Mouse (Mus musculus) embryo, embryonic 10 days (tissue): Measurements from ENCODE around the gene Bag1.
"Not testable (repeated sequence)": the region's sequence is repeated elsewhere in the genome, so short reads cannot be mapped to it uniquely, and the experiment has no call there.

Experiments used
- DNase-seq: peaks from one replicate; pipeline ENCODE4 v3.0.0-alpha.2; 2015; ENCODE audit warnings: low spot score

Bag1 gene

DNA sequence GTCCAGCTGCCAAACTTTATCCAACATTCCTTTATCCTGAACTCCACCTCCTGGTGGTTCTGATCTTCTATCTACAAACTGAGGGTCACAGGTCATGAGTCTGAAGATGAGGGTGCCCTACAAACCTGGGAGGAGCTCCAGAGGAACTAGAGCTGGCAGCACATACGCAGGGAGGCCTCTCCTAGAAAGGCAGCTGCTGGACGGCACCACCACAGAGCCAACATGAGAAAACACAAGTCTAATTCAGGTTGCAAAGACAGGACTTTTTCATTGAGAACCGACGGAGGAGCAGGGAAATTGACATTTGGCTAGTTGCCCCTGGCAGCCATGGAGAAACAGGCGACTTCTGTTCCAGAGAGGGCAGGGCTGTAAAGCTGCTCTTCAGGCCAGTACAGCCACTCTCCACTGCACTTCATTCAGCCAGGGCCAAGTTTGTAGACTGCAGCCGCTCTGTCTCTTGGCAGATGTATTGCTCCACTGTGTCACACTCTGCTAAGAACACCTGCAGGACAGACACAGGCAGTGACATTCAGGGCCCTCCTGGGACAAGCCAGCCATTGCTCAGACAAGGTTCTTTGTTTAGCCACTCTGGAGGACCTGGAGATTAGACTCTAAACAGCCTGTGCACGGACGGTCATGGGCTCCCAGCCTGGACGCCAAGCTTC lies 11.8 kb downstream of the Bag1 start:
- DNase-seq, result no peak

DNA sequence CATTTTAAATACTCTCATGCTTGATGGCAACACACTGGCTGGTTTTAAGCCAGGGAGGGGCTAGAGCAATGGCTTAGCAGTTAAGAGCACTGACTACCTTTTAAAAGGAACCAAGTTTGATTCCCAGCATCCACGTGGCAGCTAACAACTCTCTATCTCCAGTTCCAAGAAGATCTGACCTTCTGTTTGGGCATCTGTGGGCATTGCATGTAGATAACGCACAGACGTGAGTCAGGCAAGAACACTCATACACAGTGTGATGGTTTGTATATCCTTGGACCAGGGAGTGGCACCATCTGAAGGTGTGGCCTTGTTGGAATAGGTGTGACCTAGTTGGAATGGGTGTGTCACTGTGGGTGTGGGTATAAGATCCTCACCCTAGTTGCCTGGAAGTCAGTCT lies 13.7 kb downstream of the Bag1 start:
- DNase-seq, result not testable (repeated sequence)

DNA sequence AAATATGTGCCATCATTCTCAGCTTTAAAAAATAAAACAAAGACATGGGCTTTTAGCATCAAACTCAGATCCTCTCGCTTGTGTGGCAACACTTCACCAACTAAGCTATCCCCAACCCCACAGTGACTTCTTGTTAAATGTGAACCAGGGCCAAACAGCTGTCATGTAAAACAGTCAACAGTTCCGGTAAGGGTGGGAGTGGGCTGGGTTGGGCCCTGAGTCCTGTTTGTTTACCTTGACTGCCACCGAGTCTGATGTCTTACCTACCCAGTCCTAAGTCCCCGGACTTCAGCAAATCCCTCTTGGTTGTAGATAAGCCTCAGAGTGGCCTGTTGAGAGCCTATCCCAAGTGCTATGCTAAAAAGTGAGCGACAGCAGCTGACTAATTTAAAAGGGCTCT lies 14.4 kb downstream of the Bag1 start:
- DNase-seq, result no peak

DNA sequence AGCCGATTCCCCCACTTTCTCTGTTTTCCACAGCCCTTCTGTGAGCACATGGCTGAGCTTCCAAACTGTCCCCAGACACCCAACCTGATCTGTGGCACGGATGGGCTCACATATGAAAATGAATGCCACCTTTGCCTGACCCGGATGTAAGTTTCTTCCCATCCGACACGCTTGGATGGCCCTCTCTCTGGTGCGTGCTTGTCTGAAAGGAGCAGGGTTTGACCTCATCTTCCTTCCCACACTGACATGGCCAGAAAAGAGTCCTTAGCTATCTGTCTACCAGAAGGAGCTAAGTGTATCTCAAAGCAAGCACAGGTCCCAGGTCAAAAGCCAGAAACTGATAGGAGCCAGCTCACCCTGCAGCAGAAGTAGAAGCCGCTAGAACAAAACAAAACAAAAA lies 19.0 kb downstream of the Bag1 start:
- no peak for DNase-seq

DNA sequence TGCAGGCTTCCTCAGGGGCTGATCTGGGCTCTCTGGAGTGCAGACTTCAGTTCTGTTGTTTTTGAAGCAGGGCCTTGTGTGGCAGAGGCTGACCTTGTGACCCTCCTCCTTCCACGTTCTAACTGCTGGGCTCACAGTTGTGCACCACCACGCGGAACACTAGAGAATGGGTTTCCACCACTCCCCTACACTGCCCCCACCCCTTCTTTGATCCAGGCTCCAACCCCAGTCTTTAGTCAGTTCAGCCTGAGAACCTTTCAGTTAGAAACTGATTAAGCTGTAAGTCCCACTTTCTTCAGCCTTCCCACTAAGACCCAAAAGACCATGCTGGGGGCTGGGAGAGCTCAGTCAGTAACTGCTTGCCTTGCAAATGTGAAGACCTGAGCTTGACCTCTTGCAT lies 22.5 kb downstream of the Bag1 start:
- no peak for DNase-seq

DNA sequence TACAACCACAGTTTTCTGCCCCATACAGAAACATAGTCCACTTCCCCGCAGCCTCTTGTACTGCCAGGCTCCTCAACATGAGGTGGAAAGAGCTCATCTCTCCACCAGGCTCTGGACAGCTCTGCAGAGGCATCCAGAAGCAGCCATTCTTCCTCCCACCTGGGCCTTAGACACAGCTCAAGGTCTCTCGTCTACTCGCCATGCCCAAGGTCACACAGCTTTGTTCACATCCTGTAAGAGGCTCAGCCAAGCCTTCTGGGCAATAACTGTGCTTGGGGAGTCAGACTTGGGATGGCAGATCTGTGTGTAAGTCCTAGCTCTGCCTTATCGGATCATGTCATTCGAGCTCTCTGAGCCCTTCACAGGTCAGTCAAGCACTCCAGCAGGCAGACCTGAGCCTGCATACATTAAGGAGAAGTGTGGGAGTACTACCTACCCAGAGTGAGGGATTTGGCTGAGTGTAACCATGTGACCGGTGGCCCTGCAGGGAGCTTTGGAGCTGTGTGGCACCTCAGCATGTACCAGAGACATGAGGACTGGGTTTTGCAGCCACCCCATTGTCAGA lies 24.9 kb downstream of the Bag1 start:
- DNase-seq, result no peak

DNA sequence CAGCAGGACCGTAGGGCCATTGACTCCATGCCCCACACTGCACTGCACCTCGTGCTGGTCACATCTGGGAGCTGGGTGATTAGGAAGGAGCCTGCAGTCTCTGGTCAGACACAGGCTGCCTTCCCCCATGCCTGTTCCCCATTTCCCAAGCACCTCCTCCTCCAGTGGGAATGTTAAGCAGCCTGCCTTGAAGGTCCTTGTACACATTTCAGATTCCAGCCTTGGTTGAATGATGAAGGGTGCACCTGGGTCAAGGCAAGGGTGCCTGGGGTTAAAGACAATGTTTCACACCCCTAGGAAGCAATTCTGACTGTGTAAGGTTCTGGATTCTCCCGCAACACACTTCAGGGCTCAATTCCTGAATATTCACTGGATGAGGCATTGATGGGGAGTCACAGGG lies 26.8 kb downstream of the Bag1 start:
- DNase-seq, result no peak

DNA sequence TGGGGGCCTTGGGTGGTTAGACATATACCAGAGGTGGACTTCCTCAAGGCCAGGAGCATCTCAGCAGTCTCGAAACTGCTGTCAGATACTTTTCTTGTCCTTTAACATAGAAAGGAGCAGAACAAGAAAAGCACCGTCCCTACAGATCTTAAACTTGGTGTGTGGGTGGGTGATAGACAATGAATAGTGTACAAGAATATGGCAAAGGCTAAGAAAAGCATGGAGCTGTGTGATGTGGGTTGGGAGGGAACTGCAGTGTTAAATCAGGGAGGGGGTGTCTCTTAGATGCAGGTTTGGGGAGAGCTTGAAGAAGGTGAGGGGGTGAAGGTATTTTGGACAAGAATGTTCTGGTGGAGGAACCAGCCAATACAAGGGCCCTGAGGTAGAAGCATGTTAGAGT lies 27.5 kb downstream of the Bag1 start:
- DNase-seq, result no peak

DNA sequence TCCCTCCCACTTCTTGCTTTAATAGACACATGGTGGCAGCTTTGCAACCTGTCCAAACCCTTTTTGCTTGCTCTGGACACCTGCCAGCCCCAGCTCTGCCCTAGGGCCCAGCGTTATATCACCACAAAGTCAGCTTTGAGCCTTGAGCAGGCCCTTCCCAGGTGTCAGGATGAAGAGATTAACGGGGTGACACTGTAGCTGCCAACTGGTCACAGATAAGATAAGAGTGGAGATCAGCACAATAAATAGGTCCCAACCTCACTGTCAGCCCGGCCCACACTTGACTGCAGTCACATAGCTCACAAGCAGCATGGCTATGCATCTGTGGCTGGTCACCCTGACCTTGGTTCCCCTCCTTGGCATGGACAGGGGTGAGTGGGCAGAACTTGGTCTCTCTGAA lies 28.3 kb downstream of the Bag1 start, which contains the start of gene Spink4:
Gene Spink4 (plus strand): TSS at position 268 of the 400 bp plus-strand sequence.
- DNase-seq, result no peak

DNA sequence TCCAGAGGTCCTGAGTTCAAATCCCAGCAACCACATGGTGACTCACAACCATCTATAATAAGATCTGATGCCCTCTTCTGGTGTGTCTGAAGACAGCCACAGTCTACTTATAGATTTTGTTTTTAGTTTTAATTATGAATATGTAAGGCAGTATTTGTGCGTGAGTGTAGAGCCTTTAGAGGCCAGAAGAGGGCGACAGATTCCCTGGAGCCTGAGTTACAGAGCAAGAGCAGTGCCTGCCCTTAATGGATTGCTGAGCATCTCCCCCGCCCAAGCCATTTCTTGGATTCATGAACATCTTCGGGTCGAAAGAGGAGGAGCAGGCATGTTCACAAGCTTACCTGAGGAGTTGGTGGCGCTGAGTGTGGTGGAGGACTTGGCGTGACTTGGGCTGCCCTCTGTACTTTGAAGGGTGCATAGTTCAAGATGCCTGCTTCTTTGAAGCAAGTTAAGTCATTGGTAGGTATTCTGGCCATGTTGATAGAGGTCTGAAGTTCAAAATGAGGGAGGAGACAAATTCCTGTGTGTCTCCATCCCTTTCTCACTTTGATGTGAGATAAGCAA lies 31.4 kb downstream of the Bag1 start:
- DNase-seq, result no peak

DNA sequence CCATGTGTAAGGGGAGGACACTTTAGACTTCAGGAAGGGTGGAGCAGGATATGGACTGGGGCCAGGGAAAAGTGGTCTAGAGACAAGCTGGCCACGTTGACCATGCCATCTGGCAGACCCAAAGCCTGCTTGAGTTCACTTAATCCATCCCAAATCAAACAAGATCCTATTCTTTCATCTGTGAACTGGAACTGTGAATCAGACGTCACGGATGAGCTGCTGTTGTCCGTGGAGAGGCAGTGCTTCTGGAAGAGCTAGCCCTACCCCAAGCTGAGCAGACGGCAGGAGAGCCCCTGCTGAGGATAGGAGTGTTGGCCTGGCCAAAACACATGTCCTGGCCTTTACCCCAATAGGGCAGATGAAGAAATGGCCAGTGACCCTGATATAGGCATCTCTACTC lies 32.1 kb downstream of the Bag1 start:
- DNase-seq, result no peak

DNA sequence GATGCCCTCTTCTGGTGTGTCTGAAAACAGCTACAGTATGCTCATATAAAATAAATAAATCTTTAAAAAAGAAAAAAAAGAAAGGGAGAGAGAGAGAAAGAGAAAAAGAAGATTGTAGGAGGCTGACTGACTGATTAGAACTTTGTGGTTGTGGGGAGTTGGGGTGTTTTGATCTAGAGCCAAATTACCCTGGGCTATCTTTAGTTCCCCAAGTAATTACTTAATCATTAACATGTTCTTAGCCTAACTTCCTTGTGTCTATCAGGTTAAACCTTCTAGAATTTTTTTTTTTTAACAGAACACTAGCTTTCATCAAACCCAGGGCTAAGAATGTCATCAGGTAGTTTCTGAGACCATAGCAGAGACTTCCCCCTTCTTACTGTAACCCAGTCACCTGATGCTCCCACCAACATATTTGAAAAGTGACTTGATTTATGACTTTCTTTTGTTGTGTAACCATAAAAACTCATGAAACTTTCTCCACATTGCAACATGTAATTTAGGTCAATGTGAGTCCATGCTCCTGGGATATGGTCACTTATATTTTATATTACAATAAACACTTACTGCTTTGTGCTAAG lies 33.7 kb downstream of the Bag1 start:
- no peak for DNase-seq

DNA sequence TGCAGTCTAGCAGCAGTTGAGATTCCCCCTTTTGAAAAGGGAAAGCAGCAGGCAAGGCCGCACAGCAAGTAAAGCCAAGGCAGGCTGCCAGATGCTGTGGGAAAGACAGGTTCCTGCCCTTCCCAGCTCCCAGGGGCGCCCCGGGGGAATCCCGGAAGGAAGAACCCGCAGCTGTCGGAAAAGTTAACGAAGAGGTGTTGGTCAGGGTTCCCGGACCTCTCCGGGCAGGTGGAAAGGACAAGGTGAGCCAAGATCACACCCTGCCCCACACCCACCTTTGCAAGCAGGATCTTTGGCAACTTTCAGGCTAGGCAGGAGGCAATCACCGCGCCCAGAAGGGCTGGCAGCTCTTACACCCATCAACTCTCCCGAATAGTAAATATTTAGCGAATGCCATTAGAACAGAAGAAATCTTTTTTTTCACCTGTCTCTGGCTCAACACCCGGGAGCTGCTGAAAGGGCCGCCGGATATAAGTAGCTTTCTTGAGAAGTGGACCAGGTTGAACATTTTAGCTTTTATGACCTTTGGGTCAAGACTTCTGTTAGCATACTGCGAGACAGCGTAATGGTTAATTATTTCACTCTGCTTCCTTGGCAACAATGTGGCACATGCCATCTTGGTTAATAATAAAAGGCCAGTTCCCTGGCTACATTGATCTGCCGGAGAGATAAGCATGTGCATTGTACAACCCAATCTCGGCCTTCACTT lies 39.7 kb downstream of the Bag1 start:
- no peak for DNase-seq

DNA sequence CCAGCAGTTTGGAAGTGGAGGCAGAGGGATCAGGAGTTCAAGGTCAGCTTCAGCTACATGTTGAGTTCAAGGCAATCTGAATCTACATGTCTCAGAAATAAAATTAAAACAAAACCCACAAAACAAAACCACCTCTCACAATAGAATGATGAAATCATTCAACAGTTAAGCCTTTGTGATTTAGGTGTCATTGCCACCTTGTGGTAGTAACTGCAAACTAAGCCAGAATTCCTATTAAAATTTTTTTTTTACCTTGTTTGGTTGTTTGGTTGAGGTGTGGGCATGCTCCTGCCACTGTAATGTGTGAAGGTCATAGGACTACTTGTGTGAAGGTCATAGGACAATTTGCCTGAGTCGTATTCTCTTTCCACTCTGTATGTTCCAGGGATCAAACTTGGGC lies 41.8 kb downstream of the Bag1 start:
- peak; percentile 45 for DNase-seq

DNA sequence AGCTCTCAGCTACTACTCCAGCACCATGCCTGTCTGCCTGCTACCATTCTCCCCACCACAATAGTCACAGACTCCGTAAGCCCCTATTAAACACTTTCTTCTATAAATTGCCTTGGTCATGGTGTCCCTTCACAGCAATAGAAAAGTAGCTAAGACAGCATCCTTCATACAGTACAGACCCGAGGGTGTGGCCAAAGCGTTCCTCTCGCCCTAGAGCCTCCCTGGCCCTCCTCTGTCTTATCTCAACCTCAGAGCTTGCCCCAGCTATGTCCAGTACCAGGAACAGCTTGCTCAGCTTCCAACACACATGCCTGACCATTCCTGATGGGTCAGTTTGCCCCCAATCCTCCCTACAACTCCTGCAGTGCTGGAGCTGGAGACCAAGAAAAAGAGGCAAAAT lies 47.5 kb downstream of the Bag1 start:
- DNase-seq, result no peak

DNA sequence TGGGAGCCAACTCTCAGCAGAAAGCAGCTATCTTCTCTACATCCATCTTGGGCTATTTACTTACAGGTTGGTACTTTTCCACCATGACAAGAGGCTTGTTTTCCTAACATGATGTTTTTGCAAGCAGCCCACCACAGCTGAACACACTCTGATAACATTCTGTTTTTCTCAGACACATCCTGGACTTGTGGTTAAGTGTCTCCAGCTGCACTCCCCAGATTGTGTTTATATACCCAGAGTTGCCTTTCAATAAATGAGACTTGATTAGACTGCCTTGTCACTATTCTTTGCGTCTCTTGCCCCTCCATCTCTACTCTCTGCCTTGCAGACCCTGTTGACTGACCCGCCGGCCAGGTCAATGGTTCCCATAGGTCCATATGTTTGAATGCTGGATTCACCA lies 48.0 kb downstream of the Bag1 start:
- DNase-seq, result no peak

DNA sequence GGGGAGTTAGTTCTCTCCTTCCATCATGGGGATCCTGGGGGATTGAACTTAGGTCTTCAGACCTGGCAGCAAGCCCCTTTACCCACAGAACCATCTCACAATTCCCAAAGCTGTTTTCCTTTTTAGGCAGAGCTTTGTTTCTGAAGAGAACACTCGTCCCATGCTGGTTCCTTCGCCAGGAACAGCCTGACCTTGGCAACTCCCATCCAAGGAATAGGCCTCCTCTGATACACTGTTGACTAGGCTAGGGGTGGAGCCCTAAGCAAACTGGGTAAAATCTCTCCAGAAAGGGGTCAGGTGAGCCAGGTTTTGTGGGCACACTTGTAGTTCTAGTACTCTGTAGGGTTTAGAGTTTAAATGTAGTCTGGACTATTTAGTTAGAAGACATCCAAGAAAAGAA lies 48.8 kb downstream of the Bag1 start:
- DNase-seq, result no peak

DNA sequence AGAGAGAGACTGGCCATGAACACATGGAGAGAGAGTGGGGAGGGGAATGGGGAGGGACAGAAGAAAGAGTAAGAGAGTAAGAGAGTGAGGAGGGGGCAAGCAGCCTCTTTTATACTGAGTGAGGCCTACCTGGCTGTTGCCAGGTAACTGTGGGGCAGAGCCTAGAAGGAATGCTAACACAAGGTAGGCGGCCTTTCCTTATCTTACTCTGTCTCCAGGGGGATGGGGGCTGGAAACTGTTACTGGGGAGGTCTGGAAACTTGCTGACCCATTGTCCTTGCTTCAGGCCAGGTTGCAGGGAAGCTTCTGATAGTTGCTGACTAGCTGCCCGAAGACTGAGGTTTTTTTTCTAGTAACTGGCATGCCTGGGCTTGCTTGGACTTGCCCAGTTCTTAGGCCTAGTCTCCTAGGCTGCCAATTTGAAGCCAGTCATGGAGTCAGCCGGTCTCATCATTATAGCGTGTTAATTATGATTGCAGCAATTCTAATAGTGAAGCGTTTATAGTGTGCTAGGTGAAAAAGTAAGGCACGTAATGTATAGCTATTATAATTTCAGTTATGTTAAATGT lies 49.5 kb downstream of the Bag1 start:
- DNase-seq, result no peak

DNA sequence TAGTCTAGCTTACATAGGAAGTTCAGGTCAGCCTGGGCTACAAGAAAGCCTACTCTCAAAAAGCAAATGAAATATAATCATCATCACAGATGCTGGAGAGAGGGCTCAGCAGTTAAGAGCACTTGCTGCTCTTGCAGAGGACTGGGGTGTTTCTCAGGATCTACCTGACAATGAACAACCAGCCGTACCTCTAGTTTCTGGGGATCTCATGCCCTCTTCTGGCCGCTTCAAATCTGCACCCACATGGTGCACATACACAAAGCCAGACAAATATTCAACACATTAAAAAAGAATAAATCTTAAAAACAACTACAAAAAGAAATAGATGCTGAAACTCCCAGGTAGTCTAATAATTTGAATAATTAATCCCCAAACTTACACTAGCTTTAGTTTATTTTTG lies 52.4 kb downstream of the Bag1 start:
- no peak for DNase-seq

DNA sequence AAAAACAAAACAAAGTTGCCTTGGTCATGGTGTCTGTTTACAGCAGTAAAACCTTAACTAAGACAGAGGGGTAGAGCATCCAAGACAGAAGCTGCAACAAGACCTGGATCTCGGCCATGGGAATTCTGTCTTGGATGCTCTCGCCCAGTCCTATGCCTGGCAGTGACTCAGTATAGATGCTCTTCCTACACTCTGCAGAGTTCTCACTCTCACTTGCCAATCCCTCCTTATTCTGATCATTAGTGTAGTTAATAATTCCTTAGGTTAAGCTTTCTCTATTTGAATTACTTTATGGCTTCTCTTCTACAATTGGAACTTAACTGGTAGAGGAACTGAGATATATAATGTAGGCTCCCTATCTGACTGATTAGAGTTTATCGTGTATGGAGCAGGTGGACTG lies 53.0 kb downstream of the Bag1 start:
- no peak for DNase-seq

DNA sequence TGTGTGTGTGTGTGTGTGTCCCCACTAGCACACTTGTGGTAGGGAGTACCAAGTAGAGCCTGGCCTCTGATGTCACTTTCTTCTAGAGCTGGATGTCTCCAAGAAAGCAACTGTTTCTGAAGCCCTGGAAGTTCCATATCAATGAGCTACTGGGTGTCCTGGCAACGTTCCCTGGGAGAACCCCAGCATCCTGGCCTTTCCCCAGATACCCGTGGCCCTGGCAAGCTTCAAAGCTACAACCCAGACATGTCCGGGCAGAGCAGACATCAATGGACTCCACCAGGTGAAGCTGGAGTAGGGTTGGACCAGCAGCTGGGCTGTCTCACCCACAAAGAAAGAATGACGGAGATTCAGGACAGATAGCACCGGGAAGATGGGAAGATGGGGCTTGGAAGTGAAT lies 56.9 kb downstream of the Bag1 start:
- peak; percentile 1 for DNase-seq

DNA sequence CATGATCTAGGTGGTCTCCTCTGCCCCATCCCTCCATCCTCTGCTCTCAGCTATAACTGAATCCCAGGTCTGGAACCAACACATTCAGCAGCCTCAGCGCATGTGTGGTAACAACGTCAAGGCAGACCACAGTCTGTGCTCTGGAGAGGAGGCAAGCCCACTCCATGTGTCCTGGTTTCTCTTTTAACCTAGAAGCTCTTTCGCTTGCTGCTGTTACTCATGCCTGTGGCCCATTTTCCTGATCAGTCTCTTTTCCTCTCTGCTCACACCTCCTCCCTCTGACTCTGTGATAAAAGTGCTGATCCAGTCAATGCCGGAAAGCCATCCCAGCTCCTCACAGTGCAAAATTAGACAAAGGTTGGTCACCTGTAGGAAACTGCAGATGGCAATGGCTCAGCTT lies 58.1 kb downstream of the Bag1 start:
- DNase-seq, result no peak

DNA sequence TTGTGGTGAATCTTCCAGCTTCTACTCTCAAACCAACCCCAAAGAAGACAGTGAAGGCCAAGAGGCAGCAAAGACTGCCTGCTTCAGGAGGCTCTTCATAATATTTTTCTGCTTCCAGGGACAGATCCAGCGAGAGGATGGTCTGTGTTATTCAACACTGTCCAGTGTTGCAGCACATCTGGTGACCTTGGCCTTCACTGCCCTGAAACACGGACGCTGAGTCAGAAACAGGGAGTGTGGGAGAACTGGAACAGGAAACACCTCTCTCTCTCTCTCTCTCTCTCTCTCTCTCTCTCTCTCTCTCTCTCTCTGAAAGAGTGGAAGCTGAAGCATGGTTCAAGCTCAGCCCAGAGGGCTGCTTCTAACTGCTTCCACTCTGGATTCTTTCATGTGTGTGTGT lies 58.8 kb downstream of the Bag1 start:
- DNase-seq, result no peak
